Mouse (Mus musculus) urinary bladder, postnatal 25 days (tissue): ENCODE measurements around the gene Tmem170.
"Not testable (repeated sequence)": the region's sequence is repeated elsewhere in the genome, so short reads cannot be mapped to it uniquely, and the experiment has no call there.

Experiments used
- DNase-seq: peaks from one replicate; pipeline ENCODE4 v3.0.0; 2022; ENCODE audit warnings: low spot score

Tmem170 gene

DNA sequence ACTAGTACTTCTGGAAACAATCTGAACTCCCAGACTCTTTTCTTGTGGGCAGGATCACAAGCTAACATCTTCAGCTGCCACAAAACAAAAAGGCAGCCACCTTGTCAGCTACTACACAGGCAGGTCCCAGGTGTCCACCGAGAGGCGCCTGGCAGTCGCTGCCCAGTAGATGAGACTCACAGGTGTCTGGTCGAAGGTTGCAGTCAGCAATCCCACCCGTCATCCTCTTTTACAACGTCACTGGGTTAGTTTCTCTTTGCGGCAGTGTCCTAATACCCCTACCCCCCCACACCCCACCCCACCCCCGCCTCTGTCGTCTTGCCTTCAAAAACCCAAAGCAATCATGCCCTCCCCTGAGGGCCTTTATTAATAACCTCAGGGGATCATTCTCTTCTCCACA, 792 bp downstream of the Tmem170 start:
- no peak for DNase-seq

DNA sequence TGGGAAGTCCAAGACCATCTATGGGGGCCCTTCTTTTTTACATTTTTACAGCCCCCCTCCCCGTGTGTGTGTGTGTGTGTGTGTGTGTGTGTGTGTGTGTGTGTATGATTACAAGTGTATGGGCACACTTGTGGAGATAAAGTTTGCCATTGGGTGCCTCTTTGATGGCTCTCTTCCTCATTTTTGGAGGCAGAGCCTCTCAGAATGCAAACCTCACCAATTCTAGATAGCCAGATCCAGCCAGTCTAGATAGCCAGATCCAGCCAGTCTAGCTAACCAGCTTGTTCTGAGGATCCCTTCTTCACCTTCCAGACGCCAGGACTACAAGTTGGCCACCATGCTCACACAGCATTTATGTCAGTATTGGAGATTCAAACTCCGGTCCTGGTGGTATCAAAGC, 5.3 kb downstream of the Tmem170 start:
- DNase-seq, result no peak

DNA sequence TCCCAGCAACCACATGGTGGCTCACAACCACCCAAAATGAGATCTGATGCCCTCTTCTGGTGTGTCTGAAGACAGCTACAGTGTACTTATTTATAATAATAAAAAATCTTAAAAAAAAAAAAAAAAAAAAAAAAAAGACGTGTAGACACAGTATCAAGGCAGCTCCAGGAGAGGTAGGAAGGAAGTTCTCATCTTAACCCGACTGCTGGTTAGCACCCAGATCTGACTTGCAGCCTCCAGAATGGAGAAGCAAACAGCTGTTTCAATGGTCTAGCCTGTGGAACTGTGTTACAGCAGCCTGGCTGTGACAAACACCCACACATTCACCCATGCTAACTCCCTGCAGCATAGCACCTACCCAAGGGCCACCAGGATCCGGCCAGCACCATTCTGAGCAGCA, 6.2 kb downstream of the Tmem170 start:
- DNase-seq, result no peak

DNA sequence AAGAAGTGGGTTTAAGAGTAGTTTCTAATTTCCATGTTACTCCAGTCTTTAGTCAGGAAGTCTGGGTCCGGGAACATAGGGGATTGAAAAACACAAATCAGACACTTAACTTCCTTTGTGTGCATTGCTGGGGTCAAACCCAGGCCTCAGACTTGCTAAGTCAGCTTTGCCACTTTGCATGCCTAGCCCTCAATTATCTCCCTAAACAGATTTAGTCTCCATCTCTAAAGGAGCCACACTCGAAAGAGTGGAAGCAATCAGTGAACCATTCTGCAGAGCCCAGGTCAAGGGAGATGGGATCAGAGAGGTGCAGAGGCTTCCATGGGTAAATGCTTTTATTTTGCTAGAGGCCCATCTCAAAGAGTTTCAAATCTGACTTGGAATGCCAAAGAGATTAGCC, 7.9 kb downstream of the Tmem170 start:
- DNase-seq, result no peak

DNA sequence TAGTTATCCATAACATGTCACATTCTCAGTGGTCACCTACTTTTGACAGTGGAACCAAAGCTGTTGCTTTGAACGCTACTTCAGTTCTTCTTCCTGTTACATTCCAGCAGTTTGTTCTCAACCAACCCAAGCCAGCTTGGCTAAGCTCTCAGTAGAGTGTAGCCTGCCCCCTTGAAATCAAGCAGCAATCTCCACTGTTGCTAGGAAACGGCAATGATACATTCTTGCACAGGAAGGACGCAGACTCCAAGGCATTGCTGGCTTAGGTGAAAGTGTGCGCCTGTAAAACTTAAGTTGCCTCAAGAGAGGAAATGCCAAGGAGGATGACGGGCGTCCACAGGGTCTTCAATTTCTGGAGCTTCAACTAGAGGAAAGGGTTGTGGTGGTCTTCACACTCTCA, 10.7 kb downstream of the Tmem170 start:
- no peak for DNase-seq

DNA sequence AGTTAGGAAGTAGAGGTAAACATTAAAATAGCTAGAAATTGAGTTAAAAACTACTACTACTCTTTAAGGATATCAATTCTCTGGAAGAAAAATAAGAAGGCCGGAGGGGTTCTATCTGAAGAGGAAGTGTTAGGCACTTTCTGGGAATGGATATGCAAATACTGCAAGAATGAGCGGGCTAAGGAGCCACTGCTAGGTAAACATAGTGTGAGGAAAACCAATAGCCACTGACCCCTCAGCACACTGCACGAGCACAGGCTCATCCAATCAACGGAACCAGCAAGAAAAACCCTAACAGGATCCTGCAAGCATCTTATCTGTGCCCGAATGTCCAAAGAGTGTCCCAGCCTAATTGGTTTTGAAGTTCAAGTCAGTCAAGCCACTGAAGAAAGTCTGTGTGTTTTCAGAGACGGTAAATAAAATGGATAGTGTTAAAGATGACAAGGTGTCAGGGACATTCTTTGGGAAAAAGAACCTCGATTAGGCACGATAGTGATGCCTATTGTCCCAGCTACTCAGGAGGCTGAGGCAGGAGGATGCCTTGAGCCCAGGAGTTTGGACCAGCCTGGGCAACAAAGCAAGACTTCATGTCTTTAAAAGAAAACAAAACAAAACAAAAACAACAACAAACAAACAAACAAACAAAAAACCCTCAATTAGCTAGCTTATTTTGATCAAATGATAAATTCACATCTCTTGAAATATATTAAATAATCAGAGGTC, 11.3 kb downstream of the Tmem170 start:
- no peak for DNase-seq

DNA sequence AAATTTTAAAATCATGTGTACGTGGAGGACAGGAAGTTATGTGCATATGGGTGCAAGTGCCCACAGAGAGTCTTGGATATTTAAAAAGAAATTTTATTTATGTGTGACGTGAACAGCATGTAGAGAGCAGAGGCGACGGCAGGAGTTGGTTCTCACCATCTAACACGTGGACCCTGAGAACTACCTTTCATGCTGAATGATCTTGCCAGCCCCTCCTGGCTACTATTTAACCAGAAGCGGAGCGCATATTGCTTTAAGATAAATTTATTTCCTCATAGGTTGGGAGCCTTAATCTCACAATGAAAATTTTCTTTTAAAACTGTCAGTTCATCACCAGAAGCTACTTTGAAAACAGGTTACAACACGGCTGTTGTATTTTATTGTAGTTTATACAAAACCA, 11.9 kb downstream of the Tmem170 start:
- no peak for DNase-seq

DNA sequence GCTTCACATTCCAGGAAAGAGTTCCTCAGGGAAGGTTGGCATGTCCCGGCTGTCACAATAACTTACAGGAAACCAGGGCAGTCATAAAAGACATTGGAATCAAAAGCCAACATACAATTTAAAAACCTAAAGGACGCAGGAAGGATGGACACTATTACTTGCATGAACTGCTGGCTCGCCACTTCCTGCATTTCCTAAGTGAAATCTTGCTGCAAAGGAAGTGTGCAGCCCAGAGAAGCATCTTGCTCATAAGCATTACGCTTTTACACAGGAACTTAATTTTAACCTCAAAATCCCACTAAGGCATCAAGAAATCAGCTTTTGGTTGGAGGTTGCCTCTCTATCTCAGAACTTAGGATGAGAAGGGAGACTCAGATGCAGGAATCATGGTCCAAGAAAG, 13.3 kb downstream of the Tmem170 start:
- no peak for DNase-seq

DNA sequence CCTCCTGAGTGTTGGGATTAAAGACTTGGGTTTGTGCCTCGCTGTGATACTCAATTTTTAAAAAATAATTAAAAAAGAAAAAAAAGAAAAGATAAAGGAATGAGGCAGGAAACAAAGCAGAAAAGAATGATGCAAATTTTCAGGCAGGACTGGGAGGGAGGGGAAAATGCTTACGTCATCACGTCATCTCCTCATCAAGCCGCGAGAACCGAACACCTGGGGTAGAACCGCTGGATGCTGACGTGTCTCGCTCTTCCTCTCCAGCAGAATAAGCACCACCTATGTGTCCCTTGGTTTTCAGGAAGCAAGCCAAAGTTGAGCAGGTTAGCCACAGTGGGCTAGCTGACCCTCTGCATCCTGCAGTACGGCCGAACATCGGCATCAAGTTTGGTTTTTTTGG, 20.6 kb downstream of the Tmem170 start:
- DNase-seq, result no peak

DNA sequence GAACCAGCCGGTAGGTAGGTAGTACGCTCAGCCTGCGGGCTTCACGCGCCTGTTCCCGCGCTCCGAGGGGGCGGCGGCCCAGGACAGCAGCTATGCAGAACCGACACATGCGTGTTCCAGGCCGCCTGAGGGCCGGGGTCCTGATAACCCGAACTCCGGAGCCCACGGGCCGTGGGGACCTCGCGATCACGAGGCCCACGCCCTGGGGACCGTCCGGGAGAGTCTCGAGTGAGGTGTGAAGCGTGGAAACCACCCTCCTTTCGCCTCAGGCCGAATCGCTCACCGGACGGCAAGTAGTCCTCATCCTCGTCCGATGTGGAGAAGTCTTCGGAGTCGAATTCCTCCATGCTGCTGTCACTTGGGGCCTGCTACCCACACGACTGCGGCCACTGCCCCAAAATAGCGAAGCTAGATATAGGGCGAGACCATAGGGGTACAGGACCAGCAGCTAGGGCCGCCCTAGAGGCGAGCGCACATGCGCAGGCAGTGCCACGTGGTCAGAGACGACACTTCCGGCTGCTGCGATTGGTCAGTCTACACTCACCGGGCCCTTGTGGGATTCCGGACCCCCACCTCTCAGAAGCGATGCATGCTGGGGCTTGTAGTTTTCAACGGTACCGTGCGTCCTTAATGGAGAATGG, 22.6 kb downstream of the Tmem170 start, which contains the start of gene Cfdp1:
Gene Cfdp1 (minus strand): TSS at position 431 of the 641 bp plus-strand sequence.
- DNase-seq, result peak; percentile 91

DNA sequence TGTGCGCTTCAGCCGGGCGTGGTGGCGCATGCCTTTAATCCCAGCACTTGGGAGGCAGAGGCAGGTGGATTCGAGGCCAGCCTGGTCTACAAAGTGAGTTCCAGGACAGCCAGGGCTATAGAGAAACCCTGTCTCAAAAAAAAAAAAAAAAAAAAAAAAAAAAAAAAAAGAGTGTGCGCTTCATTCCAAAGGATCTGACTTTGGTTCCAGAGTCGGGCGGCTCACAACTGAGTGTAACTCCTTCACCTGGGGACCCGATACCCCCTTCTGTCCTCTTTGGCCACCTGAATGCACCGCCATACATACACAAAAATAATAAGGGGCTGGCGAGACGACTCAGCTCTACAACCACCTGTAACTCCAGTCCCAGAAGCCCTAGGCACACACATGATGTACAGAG, 23.3 kb downstream of the Tmem170 start:
- DNase-seq, result not testable (repeated sequence)

DNA sequence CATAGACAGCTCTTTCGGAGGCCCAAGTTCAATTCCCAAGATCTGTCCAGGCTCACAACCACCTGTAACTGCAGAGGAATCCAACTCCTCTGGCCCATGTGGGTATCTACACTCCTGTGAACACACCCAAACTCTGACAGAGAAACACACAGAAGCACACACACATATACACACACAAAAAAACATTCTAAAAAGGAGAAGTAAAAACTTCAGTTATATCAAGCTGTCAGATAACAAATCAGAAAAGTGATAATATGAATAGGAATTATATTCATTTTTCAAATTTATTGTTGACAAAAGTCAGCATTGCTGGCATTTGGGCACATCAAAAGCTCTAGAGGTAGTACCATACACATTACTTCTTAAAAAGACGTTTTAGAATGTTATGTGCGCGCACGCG, 29.8 kb downstream of the Tmem170 start:
- DNase-seq, result no peak

DNA sequence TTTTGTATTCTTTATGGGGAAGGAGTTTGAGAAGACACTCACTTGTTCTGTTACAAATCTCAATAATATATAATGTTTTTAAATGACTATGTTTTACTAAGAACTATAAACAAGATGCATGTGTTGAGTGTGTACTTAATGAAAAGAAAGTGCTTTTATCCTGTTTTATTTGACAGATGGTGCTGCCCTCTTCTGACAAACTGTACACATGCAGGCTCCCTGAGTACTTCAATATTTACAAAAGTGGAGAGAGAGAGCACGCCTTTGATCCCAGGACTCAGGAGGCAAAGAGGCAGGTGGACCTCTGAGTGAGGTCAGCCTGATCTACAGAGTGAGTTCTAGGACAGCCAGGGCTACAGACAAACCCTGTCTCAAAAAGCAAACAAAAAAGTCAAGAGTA, 41.0 kb downstream of the Tmem170 start:
- DNase-seq, result no peak

DNA sequence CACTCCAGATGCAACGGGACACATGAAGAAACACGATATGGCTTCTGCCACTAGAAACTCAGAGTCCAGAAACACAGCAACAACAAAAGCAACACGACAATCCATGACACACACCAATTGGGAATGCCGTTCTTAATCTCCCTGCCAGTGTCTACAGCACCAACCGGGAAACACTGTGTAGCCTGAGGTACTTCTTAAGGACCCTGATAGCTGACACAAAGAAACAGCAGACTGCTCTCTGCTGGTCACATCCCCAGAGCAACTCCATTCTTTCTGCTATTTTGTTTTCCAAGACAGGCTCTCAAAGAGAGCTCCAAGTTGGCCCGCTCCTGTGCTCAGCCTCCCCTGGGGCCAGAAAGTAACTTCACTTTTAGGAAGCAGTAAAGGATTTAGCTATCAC, 42.5 kb downstream of the Tmem170 start:
- DNase-seq, result no peak

DNA sequence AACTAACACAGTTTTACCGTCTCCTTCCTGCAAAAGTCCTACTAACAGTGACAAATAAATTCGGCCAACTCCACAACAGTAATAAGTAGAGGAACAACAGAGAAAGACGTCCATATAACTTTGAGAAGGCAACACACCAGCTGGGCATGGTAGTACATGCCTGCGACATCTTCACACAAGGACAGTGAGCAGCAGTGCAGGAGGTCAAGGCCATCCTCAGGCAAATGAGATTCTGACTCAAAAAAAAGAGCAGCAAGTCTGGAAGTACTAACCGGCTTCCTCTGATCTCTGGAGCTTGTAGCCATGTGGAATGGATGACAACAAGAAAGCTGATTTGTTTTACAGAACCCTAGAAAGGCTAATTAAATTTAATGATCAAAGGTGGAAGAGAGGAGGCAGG, 43.6 kb downstream of the Tmem170 start:
- no peak for DNase-seq

DNA sequence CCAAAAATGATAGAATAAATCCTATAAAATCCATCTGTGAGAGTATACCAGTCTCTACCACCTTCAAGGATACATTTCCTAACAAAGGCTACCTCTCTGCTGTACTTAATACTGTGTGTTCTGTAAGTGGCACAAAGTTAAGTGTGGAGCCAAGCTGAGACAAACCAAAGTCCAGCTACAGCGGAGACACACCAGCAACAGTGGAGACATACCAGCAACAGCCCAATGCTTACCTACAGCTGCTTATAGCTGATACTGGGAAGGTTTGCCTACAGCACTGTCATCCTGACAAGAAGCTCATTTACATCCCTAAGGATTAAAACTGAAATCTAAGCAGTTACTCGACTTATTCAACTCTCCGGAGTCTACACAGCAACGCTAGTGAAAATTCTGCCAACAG, 44.6 kb downstream of the Tmem170 start:
- DNase-seq, result no peak

DNA sequence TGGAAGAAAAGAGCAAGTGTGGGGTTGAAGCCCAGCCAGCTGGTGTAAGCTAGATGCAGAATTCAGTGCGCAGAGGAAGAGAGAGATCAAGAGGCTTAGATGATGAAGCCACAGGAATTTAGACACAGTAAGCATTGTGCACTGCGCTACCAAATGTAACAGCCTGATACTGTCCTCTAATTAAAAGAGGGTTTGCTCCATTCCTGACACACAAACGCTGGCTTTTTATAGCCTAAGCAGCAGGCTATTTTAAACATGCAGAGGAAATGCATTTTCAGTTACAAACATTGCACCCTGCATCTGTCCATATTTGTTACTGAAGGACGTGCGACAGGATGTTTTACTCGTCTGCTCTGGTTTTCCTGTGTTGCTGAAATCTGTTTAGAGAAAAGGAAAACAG, 48.0 kb downstream of the Tmem170 start:
- DNase-seq, result no peak

DNA sequence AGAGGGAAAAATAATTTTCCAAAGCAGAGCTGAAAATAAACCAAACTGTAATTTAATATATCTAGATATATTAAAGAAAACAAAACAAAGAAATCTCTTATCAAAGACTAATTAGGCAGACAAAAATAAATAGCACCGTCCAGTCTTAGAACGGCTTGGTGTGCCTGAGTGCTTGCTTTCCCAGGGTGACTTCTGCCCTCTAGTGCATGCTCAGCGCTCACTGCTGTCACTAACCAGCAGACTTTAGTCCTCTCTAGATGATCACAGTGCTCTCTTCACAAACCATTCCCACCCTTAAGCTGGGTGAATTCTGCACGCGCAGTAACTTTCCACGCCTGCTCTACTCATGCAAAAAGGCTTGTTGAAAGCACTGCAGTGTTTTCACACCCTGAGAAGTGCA, 51.3 kb downstream of the Tmem170 start:
- no peak for DNase-seq

DNA sequence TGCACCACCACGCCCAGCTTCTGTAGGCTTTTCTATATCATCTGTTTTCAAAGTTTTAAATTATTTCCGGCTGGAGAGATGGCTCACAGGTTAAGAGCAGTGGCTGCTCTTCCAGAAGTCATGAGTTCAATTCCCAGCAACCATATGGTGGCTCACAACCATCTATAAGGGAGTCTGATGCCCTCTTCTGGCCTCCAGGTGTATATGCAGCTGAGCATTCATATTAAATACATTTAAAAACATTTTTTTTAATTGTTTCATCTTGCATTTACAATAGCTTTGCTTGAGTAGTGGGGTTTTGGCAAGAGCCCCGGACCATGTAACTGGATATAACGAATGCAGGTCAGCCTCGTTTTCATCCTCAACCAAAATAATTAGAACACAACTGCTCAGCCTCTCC, 52.2 kb downstream of the Tmem170 start:
- no peak for DNase-seq

DNA sequence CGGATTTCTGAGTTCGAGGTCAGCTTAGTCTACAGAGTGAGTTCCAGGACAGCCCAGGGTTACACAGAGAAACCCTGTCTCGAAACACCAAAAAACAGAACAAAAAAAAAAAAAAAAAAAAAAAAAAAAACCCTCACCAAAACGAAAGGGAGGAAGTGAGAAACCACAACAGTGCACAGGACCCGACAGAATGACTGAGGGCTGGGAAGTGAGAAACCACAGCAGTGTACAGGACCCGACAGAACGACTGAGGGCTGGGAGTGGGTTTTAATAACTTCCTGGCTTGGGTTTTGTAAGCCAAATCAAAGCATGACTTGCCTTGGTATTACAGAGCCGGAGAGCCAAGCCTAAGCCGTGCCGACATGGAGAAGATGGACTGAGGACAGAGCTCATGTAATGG, 55.4 kb downstream of the Tmem170 start:
- no peak for DNase-seq

DNA sequence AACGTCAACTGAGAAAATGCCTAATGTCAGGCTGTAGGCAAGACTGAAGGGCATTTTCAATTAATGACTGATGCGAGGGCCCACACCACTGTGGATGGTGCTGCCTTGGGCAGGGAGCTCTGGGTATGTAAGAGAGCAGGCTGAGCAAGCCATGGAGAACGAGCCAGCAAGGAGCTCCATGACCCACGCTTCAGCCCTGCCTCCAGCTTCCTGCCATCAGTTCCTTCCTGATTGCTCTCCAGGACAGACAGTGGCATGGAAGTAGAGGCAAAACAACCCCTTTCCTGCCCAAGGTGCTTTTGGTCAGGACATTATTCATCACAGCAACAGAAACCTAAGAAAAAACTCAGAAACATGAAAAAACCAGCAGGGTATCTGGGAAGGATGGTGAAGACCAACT, 55.9 kb downstream of the Tmem170 start:
- no peak for DNase-seq

DNA sequence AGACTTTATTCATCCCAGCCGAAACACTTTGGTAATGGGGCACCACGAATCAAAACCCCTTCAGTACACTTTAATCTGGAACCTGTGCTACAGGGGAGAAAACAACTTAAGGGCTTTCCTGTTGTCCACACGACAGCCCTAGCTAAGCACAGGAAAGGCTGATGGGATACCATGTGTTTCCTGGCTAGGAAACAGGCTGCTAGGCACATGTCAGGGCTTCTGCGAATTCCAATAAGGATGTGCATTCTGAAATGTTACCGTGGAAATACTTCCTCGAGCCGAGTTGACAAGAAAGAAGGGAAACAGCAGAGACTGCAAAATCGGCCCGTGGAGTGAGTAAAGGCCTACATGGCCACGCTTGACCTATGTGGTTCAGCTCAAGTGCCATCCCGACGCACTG, 56.5 kb downstream of the Tmem170 start:
- no peak for DNase-seq

DNA sequence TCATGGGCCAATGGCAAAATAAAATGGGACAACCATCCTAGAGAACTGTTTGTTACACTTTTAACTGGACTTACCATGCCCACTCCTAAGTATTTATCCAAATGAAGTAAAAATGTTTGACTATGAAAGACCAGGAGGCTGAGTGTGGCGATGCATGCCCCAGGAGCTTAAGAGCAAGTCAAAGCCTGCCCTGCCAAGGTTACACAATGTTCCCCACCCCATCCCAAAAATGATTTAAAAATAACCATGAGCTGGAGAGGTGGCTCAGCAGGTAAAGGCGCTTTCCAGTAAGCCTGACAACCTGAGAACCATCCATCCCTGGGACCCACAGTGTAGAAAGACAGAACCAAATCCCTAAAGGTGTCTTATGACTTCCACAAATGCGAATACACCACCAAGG, 58.0 kb downstream of the Tmem170 start:
- peak; percentile 22 for DNase-seq

DNA sequence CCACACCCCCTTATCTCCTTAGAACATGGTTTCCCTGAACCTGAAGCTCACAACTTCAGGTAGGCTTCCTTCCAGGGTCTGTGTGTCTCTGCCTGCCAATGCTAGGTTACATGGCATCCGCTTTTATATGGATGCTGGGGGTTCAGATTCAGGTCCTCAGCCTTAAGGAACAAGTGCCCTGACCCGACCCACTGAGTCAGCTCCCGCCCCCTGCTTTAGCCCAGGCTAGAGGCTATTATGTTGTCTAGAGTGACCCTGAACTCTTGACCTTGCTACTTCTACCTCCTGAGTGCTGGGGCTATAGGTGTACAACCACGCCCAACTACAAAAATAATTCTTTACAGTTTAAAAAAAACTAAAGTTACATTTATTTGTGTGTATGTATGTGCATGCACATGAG, 61.5 kb downstream of the Tmem170 start:
- DNase-seq, result no peak
